Mouse (Mus musculus) spleen, adult 2 months (tissue): ENCODE measurements around the gene Rab19.

Source experiments
- CTCF ChIP-seq: fragments of 200-500 bp; IDR thresholded peaks from 2 replicates; pipeline ENCODE4 v1.5.1; 2011; ENCODE audit warnings: mild to moderate bottlenecking, inconsistent platforms; ENCODE audit not compliant: insufficient read depth, insufficient read length, insufficient replicate concordance; ENCODE audit errors: extremely low read depth
- POLR2A ChIP-seq: fragments of 200-500 bp; IDR thresholded peaks from 2 replicates; pipeline ENCODE4 v1.6.1; 2011; ENCODE audit warnings: low read depth, low read length, inconsistent platforms

DNA sequence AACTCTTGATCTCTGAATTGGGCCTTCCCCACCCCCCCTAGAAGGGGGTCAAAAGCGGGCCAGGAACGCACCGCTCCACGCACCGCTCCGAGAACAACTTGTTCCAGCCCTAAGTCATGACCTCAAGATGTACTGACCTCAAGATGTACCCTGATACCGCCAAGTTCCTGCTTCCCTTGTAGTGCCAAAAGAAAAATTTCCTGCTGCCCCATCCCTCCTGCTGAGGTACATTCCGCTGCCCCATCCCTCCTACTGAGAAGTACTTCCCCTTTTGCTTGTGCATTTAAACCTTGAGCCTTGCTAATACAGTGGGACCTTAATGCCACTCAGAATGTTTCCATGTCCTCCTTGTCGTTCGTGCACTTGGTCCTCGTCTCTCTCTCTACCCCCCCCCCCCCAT lies 49.7 kb downstream of the Rab19 start:
- TF ChIP-seq POLR2A (no peak), CTCF (no peak)
